Mouse (Mus musculus) embryonic fibroblast, embryonic 13.5 days (primary cell): ENCODE measurements around the gene Kbtbd3.

Source experiments
- CTCF ChIP-seq: IDR thresholded peaks from 2 replicates; pipeline ENCODE4 v1.5.1; 2011; ENCODE audit warnings: mild to moderate bottlenecking, control low read depth, low read length, moderate library complexity, borderline replicate concordance; ENCODE audit not compliant: insufficient read depth
- POLR2A ChIP-seq: IDR thresholded peaks from 2 replicates; pipeline ENCODE4 v1.6.1; 2011; ENCODE audit warnings: low read depth, mild to moderate bottlenecking, control low read depth, low read length, moderate library complexity

DNA sequence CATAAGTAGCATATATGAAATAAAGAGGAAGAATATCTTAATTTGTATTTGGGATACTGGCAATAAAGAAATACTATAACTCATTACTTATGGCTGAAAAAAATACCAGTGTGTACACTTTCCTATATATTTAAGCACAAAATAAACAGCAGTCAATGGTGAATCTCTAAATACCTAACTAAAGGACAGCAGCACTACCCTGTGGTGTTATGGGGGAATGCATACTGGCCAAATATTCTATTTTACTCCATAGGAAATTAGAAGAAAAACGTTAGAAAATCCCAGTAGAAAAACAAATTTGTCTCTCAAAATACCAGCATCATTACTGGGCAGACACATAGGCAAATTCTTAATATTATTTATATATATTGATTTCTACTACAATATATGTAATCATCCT is 4.8 kb upstream of the Kbtbd3 start:
- TF ChIP-seq POLR2A (no peak), CTCF (no peak)
